ENCODE assay signal across 10 mouse cellular contexts in the genomic region with DNA sequence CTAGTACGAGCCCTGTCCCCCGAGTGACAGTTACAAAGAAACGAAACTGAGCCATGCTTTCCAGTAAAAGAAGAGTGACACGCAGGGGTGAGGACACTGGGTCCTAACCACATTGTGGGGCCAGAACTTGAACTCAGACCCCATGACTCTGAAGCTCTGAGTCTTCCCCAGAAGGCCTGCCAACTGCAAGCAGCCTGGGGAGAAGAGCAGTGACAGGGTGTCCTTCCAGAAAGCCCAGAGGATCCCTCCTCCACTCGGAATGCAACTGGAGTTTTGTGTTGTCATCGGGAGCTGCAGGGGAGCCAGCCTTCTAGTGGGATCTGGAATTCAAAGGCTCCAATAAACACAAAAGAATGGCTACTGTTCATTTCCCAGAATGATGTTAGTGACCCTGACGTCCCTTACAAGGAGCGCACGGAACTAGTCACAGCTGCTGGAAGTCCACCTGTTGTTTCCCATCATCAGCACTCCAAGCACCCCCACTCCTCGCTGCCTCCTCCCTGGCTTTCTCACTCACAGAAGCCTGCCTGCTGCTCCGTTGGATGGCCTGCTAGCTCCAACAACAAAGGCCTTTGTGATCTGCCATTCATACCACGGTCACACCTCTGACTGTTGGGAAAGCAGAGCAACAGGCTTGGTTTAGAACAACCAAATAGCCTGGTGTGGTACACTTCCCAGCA. TPM values are rescaled to one million over a fixed set of nuclear protein-coding genes. Genes with fewer than 3 reads are reported as not detected.
DNase-seq lines count a peak whose midpoint lies in the region; ATAC-seq and TF ChIP-seq lines count a peak whose summit lies in the region.
"Had no signal": no experiment of that assay in that cellular context is flagged by ENCODE, and none has a peak within 500 bp of the region (broad histone marks: within the 10 kb centered on the region; RNA-seq: fewer than 3 reads in every experiment).

No protein-coding gene starts in this region.

- H3K27ac ChIP-seq in limb, embryonic 11.5 days (replicated peaks; ENCODE audit: low read depth, low read length): no peak overlapping the region
- no peak overlapping the region for H3K27ac ChIP-seq in limb, embryonic 10.5 days
- peak overlapping the region; percentile 4; the same call in 1 of the 2 replicates for H3K27ac ChIP-seq in olfactory bulb, adult 2 months (ENCODE audit: insufficient read depth, low read depth, low read length)

- TF ChIP-seq CTCF in olfactory bulb, adult 2 months (IDR thresholded peaks at IDR 0.05; ENCODE audit: insufficient read depth, low read depth, low read length): no peak

- H3K9me3 ChIP-seq in limb, embryonic 11.5 days (ENCODE audit: control insufficient read depth, low read length): no peaks in the 10 kb centered on the region
- no peaks in the 10 kb centered on the region for H3K9me3 ChIP-seq in limb, embryonic 10.5 days (replicated peaks)
- H3K9me3 ChIP-seq: megakaryocyte, embryonic 14.5 days had no signal

- 0 out of 2 replicates have a peak, but pooled peaks cover 3% of the 10 kb centered on the region for H3K36me3 ChIP-seq in limb, embryonic 11.5 days (ENCODE audit: control insufficient read depth, insufficient read depth, low read length)
- peaks cover 34% of the 10 kb centered on the region for H3K36me3 ChIP-seq in limb, embryonic 10.5 days

- H3K4me3 ChIP-seq in limb, embryonic 11.5 days (ENCODE audit: low read depth, low read length): no peak overlapping the region
- no peak overlapping the region for H3K4me3 ChIP-seq in limb, embryonic 10.5 days
- H3K4me3 ChIP-seq in olfactory bulb, adult 2 months (ENCODE audit: insufficient read depth, low read depth, low read length): no peak overlapping the region

- DNase-seq in limb, embryonic 11.5 days (ENCODE audit: low spot score): no peak
- DNase-seq in limb, embryonic 10.5 days (ENCODE audit: low spot score): no peak
- DNase-seq in brain, adult 2 months (ENCODE audit: low read depth, low spot score): peak; percentile 69
- DNase-seq in fat pad, adult 2 months (ENCODE audit: extremely low read depth, low read depth, low spot score): peak; percentile 40
- DNase-seq in urinary bladder, postnatal 36 days (ENCODE audit: low spot score in 2 of 2): no peak
- no peak for DNase-seq in right cerebral cortex, postnatal 10 days (ENCODE audit: low spot score in 2 of 2)
- DNase-seq: cerebellum, adult 9-10 months; right cerebral cortex, postnatal 4 days had no signal

- no peak overlapping the region for H3K9ac ChIP-seq in limb, embryonic 11.5 days (ENCODE audit: low read length)

- H3K4me2 ChIP-seq in limb, embryonic 11.5 days (ENCODE audit: low read depth, severe bottlenecking): no peak overlapping the region

- peak; percentile 54; the same call in 1 of the 2 replicates for ATAC-seq in limb, embryonic 11.5 days (ENCODE audit: insufficient number of reproducible peaks, low FRiP score, low TSS enrichment, low read depth)

- no peaks in the 10 kb centered on the region for H3K27me3 ChIP-seq in limb, embryonic 11.5 days (ENCODE audit: control insufficient read depth, insufficient read depth, low read length)
- H3K27me3 ChIP-seq in limb, embryonic 10.5 days (ENCODE audit: low read depth, poor library complexity, severe bottlenecking): no peaks in the 10 kb centered on the region
- H3K27me3 ChIP-seq: megakaryocyte, embryonic 14.5 days had no signal

- no peaks in the 10 kb centered on the region for H3K4me1 ChIP-seq in limb, embryonic 11.5 days (ENCODE audit: control insufficient read depth, insufficient read depth, low read length)
- peaks cover 13% of the 10 kb centered on the region for H3K4me1 ChIP-seq in limb, embryonic 10.5 days
- peaks cover 29% of the 10 kb centered on the region for H3K4me1 ChIP-seq in olfactory bulb, adult 2 months (ENCODE audit: control insufficient read depth, insufficient read depth, low read length)

- no peak for TF ChIP-seq POLR2A in olfactory bulb, adult 2 months (IDR thresholded peaks at IDR 0.05; ENCODE audit: insufficient read depth, low read depth, low read length)

- 74% methylated on average over 12 of the region's 12 CpGs for WGBS in limb, embryonic 11.5 days
- 74% methylated on average over 12 of the region's 12 CpGs for WGBS in limb, embryonic 10.5 days
- 49% methylated on average over 12 of the region's 12 CpGs for WGBS in olfactory bulb, adult 2 months

RNA-seq across cellular contexts. Expression of a gene that starts 37.0 kb away (rescaled TPM):
- 8.1 and 9.3 TPM in 2 replicates for polyA plus RNA-seq in limb, embryonic 11.5 days (2014; fragmentation: Nextera tagmentation; extraction: Ambion mirVana)
- polyA plus RNA-seq in limb, embryonic 10.5 days (2016; fragmentation: Nextera tagmentation; extraction: Ambion mirVana): 10.1 and 10.4 TPM in 2 replicates
- not detected in 2 replicates for polyA plus RNA-seq in olfactory bulb, adult 2 months (2012; ENCODE audit: insufficient read depth, insufficient read length, low replicate concordance, missing spikeins)

RNA-seq across cellular contexts. Expression of a gene that starts 43.4 kb away (rescaled TPM):
- 9.3 and 10.1 TPM in 2 replicates for polyA plus RNA-seq in limb, embryonic 11.5 days (2014; fragmentation: Nextera tagmentation; extraction: Ambion mirVana)
- 10.6 and 10.8 TPM in 2 replicates for polyA plus RNA-seq in limb, embryonic 10.5 days (2016; fragmentation: Nextera tagmentation; extraction: Ambion mirVana)
- polyA plus RNA-seq in olfactory bulb, adult 2 months (2012; ENCODE audit: insufficient read depth, insufficient read length, low replicate concordance, missing spikeins): not detected in 2 replicates

RNA-seq across cellular contexts. Expression of a gene that starts 57.3 kb away (rescaled TPM):
- polyA plus RNA-seq in limb, embryonic 11.5 days (2014; fragmentation: Nextera tagmentation; extraction: Ambion mirVana): not detected in 2 replicates
- polyA plus RNA-seq in limb, embryonic 10.5 days (2016; fragmentation: Nextera tagmentation; extraction: Ambion mirVana): 0.05 TPM in 1 of 2 replicates, not detected in the other
- polyA plus RNA-seq in olfactory bulb, adult 2 months (2012; ENCODE audit: insufficient read depth, insufficient read length, low replicate concordance, missing spikeins): not detected in 2 replicates

RNA-seq across cellular contexts. Expression of a gene that starts 58.4 kb away (rescaled TPM):
- polyA plus RNA-seq in limb, embryonic 11.5 days (2014; fragmentation: Nextera tagmentation; extraction: Ambion mirVana): 195 and 197 TPM in 2 replicates
- 173 and 203 TPM in 2 replicates for polyA plus RNA-seq in limb, embryonic 10.5 days (2016; fragmentation: Nextera tagmentation; extraction: Ambion mirVana)
- not detected in 2 replicates for polyA plus RNA-seq in olfactory bulb, adult 2 months (2012; ENCODE audit: insufficient read depth, insufficient read length, low replicate concordance, missing spikeins)

Comparison
In these comparisons a context has a peak if more than half of its experiments do, and no peak if none do; other contexts are left out.
1. DNase-seq: peak in brain, adult 2 months (single experiment) and fat pad, adult 2 months (single experiment); none in limb, embryonic 11.5 days (single experiment), limb, embryonic 10.5 days (single experiment), urinary bladder, postnatal 36 days (0 of 2) and right cerebral cortex, postnatal 10 days (0 of 2).